Mouse (Mus musculus) lung, postnatal 0 days (tissue): Measurements from ENCODE around the gene Atox1.

Experiments
- CTCF ChIP-seq: IDR thresholded peaks from 2 replicates; pipeline ENCODE4 v1.5.1; 2016; ENCODE audit warnings: antibody characterized with exemption, mild to moderate bottlenecking
- EP300 ChIP-seq: IDR thresholded peaks from 2 replicates; pipeline ENCODE4 v1.6.1; 2016; ENCODE audit warnings: antibody characterized with exemption, mild to moderate bottlenecking, control low read depth

DNA sequence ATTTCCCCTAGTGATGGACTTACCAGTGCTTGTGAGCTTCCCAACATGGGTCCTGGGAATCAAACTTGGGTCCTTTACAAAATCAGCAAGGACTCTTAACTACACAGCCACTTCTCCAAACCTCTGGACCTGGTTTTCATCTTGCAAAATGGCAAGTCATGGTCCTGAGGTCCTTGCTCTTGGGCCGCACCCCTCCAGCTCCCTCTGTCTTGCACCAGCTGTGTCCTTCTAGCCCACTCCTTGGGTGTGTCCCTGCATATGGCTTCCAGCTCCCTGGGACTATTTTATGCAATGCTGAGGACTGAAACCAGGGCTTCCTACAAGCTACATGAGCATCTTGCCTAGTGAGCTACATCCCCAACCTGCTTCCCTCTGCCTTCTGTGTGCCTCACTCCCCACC, 38.1 kb downstream of the Atox1 start, which contains the start of gene Sparc:
- TF ChIP-seq CTCF, result no peak
- no peak for TF ChIP-seq EP300
